Mouse (Mus musculus) heart, adult 2 months (tissue): ENCODE measurements around the gene Tmem44.

Experiments used
- CTCF ChIP-seq: fragments of 200-600 bp; IDR thresholded peaks from 2 replicates; pipeline ENCODE4 v1.8.1; 2022; ENCODE audit warnings: antibody characterized with exemption, mild to moderate bottlenecking, moderate library complexity
- EP300 ChIP-seq: fragments of 200-500 bp; IDR thresholded peaks from 2 replicates; pipeline ENCODE4 v1.6.1; 2011; ENCODE audit warnings: low read depth, low read length, control low read depth; ENCODE audit not compliant: insufficient read depth
- POLR2A ChIP-seq: fragments of 200-500 bp; IDR thresholded peaks from 2 replicates; pipeline ENCODE4 v1.6.1; 2011; ENCODE audit warnings: mild to moderate bottlenecking, low read depth, low read length, control low read depth; ENCODE audit not compliant: insufficient read depth

DNA sequence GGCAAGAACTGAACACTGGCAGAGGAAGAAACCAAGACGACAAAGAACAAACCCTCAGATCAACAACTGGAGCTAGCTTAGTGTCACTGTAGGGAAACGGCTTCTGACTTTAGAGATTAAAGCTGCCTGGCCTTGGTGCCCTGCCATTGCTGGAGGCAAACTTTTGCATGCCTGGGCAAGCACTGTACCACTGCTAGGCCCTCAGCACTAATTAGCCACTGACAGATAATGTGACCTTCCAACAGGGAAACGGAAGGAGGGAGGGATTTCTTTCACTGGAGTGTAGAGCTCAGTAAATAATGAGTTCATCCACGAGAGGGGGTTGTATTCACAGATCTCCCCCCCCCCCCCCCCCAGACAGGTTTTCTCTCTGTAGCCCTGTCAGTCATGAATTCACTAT, 21.6 kb upstream of the Tmem44 start:
- TF ChIP-seq POLR2A = no peak
- TF ChIP-seq CTCF = no peak
- no peak for TF ChIP-seq EP300
